Mouse (Mus musculus) brain, embryonic 14.5 days (tissue): ENCODE measurements at regions not wholly inside any gene's neighbourhood (a gene's known extent, or its start where the extent isn't known, plus 50 kb on each side); places are given as distances from the start of the nearest gene placed in this dataset.

ENCODE experiments used
- CTCF ChIP-seq: fragments of 200-500 bp; IDR thresholded peaks from 2 replicates; pipeline ENCODE4 v1.5.1; 2012; ENCODE audit warnings: inconsistent platforms, mild to moderate bottlenecking, moderate library complexity, borderline replicate concordance; ENCODE audit not compliant: insufficient read depth, insufficient read length; ENCODE audit errors: extremely low read depth
- POLR2A ChIP-seq: fragments of 200-500 bp; IDR thresholded peaks from 2 replicates; pipeline ENCODE4 v1.6.1; 2012; ENCODE audit warnings: mild to moderate bottlenecking, inconsistent platforms, borderline replicate concordance; ENCODE audit not compliant: poor library complexity, insufficient read depth, insufficient read length, severe bottlenecking; ENCODE audit errors: extremely low read depth

- TF ChIP-seq CTCF (no peak), POLR2A (no peak)
These were observed 262.1 kb upstream of the Sp8 start for GRCm38 (mm10) chr12:118583829-118584628.
